Mouse (Mus musculus) myocyte (in vitro differentiated cells): ENCODE results near the gene Gtf3c3.

Experiments
- MYOD1 ChIP-seq, 3 experiments: IDR thresholded peaks; one replicate each; pipeline ENCODE4 v1.6.1; 2011; ENCODE audit warnings: control low read depth in 2 of 3, low read depth in 2 of 3, mild to moderate bottlenecking in 2 of 3, moderate library complexity in 1 of 3; ENCODE audit not compliant: insufficient read length in 2 of 3, control insufficient read depth in 1 of 3
- POLR2A ChIP-seq: IDR thresholded peaks from one replicate; pipeline ENCODE4 v1.6.1; 2011; ENCODE audit warnings: low read depth, mild to moderate bottlenecking, control low read depth, moderate library complexity; ENCODE audit not compliant: insufficient read length

GRCm38 (mm10) chr1:54448833-54449232, 10.1 kb upstream of the Gtf3c3 start:
- no peak for TF ChIP-seq MYOD1 (IDR thresholded peaks at IDR 0.05; ENCODE audit: control insufficient read depth in 1 of 3, insufficient read length in 2 of 3, low read depth in 2 of 3)
- no peak for TF ChIP-seq POLR2A
